Mouse (Mus musculus) myocyte (in vitro differentiated cells): ENCODE results near the gene Gm36176. TPM values are rescaled to one million over a fixed set of nuclear protein-coding genes. Genes with fewer than 3 reads are reported as not detected.
A peak's percentile ranks its signal among the peaks of the same experiment; 100 is the strongest.

Experiments used
- H3K27me3 ChIP-seq: one replicate; pipeline ENCODE4 v1.6.1; 2011; ENCODE audit not compliant: control insufficient read depth, insufficient read depth, insufficient read length
- H3K36me3 ChIP-seq: one replicate; pipeline ENCODE4 v1.6.1; 2011; ENCODE audit not compliant: control insufficient read depth, insufficient read depth
- H3K4me2 ChIP-seq: one replicate; pipeline ENCODE4 v1.6.1; 2011; ENCODE audit warnings: low read depth, control low read depth
- H3K4me3 ChIP-seq: one replicate; pipeline ENCODE4 v1.5.1; 2011; ENCODE audit warnings: mild to moderate bottlenecking, control low read depth, moderate library complexity
- H3K79me2 ChIP-seq: one replicate; pipeline ENCODE4 v1.6.1; 2011; ENCODE audit not compliant: control insufficient read depth, insufficient read depth
- H3ac ChIP-seq: one replicate; pipeline ENCODE4 v1.6.1; 2011; ENCODE audit not compliant: control insufficient read depth, insufficient read length
- CEBPB ChIP-seq: IDR thresholded peaks from 2 replicates; pipeline ENCODE4 v1.6.1; 2011; ENCODE audit warnings: mild to moderate bottlenecking, moderate library complexity; ENCODE audit not compliant: poor library complexity, insufficient read depth, severe bottlenecking
- E2F4 ChIP-seq: IDR thresholded peaks from one replicate; pipeline ENCODE4 v1.6.1; 2011; ENCODE audit warnings: mild to moderate bottlenecking, control low read depth, moderate library complexity; ENCODE audit not compliant: insufficient read depth
- MAX ChIP-seq: IDR thresholded peaks from one replicate; pipeline ENCODE4 v1.6.1; 2011; ENCODE audit warnings: low read depth, mild to moderate bottlenecking, control low read depth
- MYOD1 ChIP-seq, 3 experiments: IDR thresholded peaks; one replicate each; pipeline ENCODE4 v1.6.1; 2011; ENCODE audit warnings: control low read depth in 2 of 3, low read depth in 2 of 3, mild to moderate bottlenecking in 2 of 3, moderate library complexity in 1 of 3; ENCODE audit not compliant: insufficient read length in 2 of 3, control insufficient read depth in 1 of 3
- MYOG ChIP-seq, 3 experiments: IDR thresholded peaks; one replicate each; pipeline ENCODE4 v1.6.1; 2011; ENCODE audit warnings: control low read depth in 2 of 3, low read depth in 2 of 3, mild to moderate bottlenecking in 2 of 3; ENCODE audit not compliant: insufficient read length in 2 of 3, control insufficient read depth in 1 of 3, insufficient read depth in 1 of 3
- POLR2A ChIP-seq: IDR thresholded peaks from one replicate; pipeline ENCODE4 v1.6.1; 2011; ENCODE audit warnings: low read depth, mild to moderate bottlenecking, control low read depth, moderate library complexity; ENCODE audit not compliant: insufficient read length
- POLR2AphosphoS2 ChIP-seq: IDR thresholded peaks from one replicate; pipeline ENCODE4 v1.6.1; 2011; ENCODE audit warnings: low read depth, control low read depth; ENCODE audit not compliant: insufficient read length
- REST ChIP-seq: IDR thresholded peaks from one replicate; pipeline ENCODE4 v1.6.1; 2011; ENCODE audit warnings: mild to moderate bottlenecking, control low read depth, moderate library complexity; ENCODE audit not compliant: insufficient read depth, insufficient read length
- SRF ChIP-seq: IDR thresholded peaks from one replicate; pipeline ENCODE4 v1.6.1; 2011; ENCODE audit warnings: low read depth; ENCODE audit not compliant: control insufficient read depth, insufficient read length
- TCF12 ChIP-seq: IDR thresholded peaks from one replicate; pipeline ENCODE4 v1.6.1; 2011; ENCODE audit warnings: mild to moderate bottlenecking, control low read depth; ENCODE audit not compliant: poor library complexity, insufficient read depth, severe bottlenecking
- TCF3 ChIP-seq: IDR thresholded peaks from one replicate; pipeline ENCODE4 v1.6.1; 2011; ENCODE audit warnings: low read depth, control low read depth; ENCODE audit not compliant: insufficient read length
- USF1 ChIP-seq: IDR thresholded peaks from one replicate; pipeline ENCODE4 v1.6.1; 2011; ENCODE audit warnings: low read depth, mild to moderate bottlenecking, control low read depth, moderate library complexity
- polyA plus RNA-seq: library from polyadenylated mRNA; unstranded; fragments of >200 nt; fragmentation: generic; extraction: Trizol; gene quantifications from one replicate; pipeline ENCODE4 v1.2.1, GENCODE M21; 2012; ENCODE audit warnings: missing spikeins

The Gm36176 gene
- polyA plus RNA-seq, 1 experiment: not detected

DNA sequence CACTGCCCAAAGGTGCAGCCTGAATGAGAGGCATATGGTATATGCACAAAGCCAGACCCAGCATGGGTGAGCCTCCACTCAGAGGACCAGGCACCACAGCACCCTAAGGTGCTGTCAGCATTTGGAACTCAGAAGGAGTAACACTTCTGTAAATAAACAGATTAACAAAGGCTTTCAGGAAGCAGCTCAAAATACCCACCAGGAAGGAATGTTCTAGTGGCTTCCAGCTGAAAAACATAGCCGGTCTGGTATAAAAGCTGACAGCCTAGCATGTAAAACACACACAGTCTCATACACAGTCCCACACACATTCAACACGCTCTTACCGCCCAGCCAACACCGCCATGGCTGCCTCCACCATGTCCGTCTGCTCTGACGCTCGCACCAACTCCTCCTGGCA, 15.1 kb downstream of the Gm36176 start, which contains the start of gene Gm3285:
Gm3285 (plus strand) TSS at position 301 of the 400 bp plus-strand sequence.
- no peaks in the 10 kb centered on the region for H3K36me3 ChIP-seq
- no peak within 1 kb of the TSS for H3K4me2 ChIP-seq
- peaks cover 7% of the 10 kb centered on the region for H3K27me3 ChIP-seq
- H3ac ChIP-seq: no peak within 1 kb of the TSS
- no peaks in the 10 kb centered on the region for H3K79me2 ChIP-seq
- TF ChIP-seq MYOG (IDR thresholded peaks at IDR 0.05; ENCODE audit: control insufficient read depth in 1 of 3, insufficient read depth in 1 of 3, insufficient read length in 2 of 3, low read depth in 2 of 3) (no peak), TCF12 (no peak), MYOD1 (IDR thresholded peaks at IDR 0.05; ENCODE audit: control insufficient read depth in 1 of 3, insufficient read length in 2 of 3, low read depth in 2 of 3) (no peak), TCF3 (no peak), MAX (no peak), SRF (no peak), POLR2AphosphoS2 (no peak), E2F4 (no peak), CEBPB (no peak), POLR2A (no peak), REST (no peak)
- H3K4me3 ChIP-seq: no peak within 1 kb of the TSS

DNA sequence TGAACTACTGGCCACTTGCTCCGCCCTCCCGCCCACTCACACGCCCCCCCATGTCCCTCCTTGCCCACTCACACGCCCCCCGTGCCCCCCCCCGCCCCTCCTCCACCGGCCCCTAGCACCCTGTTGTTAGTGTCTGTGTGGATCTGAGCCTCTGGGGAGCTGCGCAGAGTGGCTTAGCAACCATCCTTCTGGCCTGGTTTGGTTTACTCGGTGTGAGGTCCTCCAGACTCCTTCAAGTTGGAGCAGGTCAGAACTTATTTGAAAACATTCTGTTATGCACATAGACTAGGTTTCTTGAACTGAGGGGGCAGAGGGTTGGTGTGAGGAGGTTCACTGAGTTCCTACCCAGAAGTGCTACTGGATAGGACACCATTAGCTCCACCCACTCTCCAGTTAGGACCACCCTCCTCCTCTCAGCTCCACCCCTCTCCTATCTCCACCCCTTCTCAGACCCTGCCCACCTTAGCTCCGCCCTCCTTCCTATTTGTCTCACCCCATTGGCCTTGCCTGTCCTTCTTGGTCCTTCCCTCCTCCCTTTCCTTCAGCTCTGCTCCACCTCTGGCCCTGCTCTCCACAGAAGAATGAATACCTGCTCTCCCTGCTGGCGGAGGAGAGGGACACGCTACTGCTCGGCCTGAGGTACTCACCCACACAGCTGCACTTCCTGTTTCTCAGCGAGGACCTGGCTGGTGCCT, 17.6 kb downstream of the Gm36176 start:
- Histone ChIP-seq H3K27me3 (peaks cover 7% of the 10 kb centered on the region), H3K36me3 (no peaks in the 10 kb centered on the region), H3K4me2 (no peak overlapping the region), H3K4me3 (no peak overlapping the region), H3ac (no peak overlapping the region), H3K79me2 (no peaks in the 10 kb centered on the region)
- TF ChIP-seq MYOG (IDR thresholded peaks at IDR 0.05; ENCODE audit: control insufficient read depth in 1 of 3, insufficient read depth in 1 of 3, insufficient read length in 2 of 3, low read depth in 2 of 3) (no peak), E2F4 (no peak), MYOD1 (IDR thresholded peaks at IDR 0.05; ENCODE audit: control insufficient read depth in 1 of 3, insufficient read length in 2 of 3, low read depth in 2 of 3) (no peak), REST (no peak), MAX (no peak), TCF12 (no peak), POLR2AphosphoS2 (no peak), CEBPB (no peak), USF1 (no peak), TCF3 (no peak), POLR2A (no peak), SRF (no peak)

DNA sequence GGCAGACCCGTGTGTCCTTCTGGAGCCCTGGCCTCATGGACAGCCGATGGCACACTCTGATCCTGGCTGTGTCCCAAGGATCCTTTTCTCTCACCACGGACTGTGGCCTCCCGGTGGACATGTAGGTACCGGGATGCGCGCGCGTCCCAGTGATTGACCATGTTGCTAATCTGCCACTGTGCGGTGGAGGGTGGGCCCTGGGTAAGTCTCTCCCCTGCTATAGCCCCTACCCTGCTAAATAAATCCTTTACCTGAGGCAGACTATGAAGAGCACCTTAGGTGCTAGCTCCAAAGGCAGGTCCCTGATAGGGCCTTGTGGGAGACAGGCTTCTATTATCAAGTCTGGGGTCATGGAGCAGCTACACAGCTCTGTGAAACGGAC, 18.1 kb downstream of the Gm36176 start:
- no peaks in the 10 kb centered on the region for H3K79me2 ChIP-seq
- peaks cover 7% of the 10 kb centered on the region for H3K27me3 ChIP-seq
- H3K4me3 ChIP-seq: no peak overlapping the region
- TF ChIP-seq POLR2A (no peak), CEBPB (no peak), E2F4 (no peak), TCF3 (no peak)
- no peaks in the 10 kb centered on the region for H3K36me3 ChIP-seq
- no peak overlapping the region for H3ac ChIP-seq
- H3K4me2 ChIP-seq: no peak overlapping the region

DNA sequence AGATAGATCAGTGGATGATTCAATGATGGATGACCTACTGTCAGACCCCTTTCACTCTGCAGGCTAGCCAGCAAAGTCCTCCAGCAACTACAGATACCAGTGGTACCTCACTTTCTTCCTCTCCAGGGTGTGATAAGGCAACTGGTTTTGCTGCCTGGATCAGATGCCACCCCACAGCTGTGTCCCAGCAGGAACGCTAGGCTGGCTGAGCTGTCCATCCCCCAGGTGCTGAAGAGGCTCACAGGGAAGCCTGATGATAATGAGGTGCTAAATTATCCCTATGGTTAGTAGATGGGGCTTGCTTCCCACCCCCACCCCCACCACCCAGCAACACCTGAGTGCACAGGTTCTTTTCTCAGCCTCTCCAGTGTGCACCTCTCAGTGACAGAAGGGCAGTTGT, 20.9 kb downstream of the Gm36176 start:
- Histone ChIP-seq H3K27me3 (no peaks in the 10 kb centered on the region), H3K4me2 (no peak overlapping the region), H3K79me2 (no peaks in the 10 kb centered on the region), H3ac (no peak overlapping the region), H3K4me3 (no peak overlapping the region), H3K36me3 (no peaks in the 10 kb centered on the region)
- TF ChIP-seq POLR2A (no peak), CEBPB (no peak), MAX (no peak), E2F4 (no peak), MYOG (IDR thresholded peaks at IDR 0.05; ENCODE audit: control insufficient read depth in 1 of 3, insufficient read depth in 1 of 3, insufficient read length in 2 of 3, low read depth in 2 of 3) (peak in 1 of 3 experiments; percentile 22), POLR2AphosphoS2 (no peak), USF1 (no peak), SRF (no peak), MYOD1 (IDR thresholded peaks at IDR 0.05; ENCODE audit: control insufficient read depth in 1 of 3, insufficient read length in 2 of 3, low read depth in 2 of 3) (no peak), TCF3 (no peak), TCF12 (no peak), REST (peak; percentile 82)
